Mouse (Mus musculus): Measurements from ENCODE around the gene Aptx. TPM values are rescaled to one million over a fixed set of nuclear protein-coding genes. Genes with fewer than 3 reads are reported as not detected.

Gene Aptx
- polyA plus RNA-seq, 1 experiment from 2014 or later = 56.9 TPM

DNA sequence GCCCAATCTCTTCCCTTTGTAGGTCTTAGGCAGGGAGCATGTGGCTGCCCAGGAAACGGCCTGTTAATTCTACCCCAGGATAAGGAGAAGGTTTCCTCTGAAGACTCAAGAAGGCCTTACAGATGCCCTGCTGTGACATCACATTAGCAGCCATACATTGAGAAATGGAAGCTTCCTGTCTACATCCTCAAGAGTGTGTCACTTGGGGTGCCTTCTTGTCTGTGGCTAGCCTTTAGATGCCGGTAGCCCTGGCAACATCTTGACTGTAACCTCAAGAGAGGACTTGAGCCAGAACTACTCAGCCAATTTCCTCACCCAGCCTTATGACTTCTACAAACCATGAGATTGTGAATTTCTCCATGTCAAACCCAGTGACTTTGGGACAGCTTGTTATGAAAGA is 51.9 kb downstream of the Aptx start:
- H3K36me3 ChIP-seq = no peaks in the 10 kb centered on the region
- no peaks in the 10 kb centered on the region for H3K27me3 ChIP-seq
- 96% methylated on average over 2 of the region's 2 CpGs for WGBS
- no peak for ATAC-seq
- no peak overlapping the region for H3K4me3 ChIP-seq (replicated peaks)
- H3K27ac ChIP-seq = no peak overlapping the region
- H3K4me2 ChIP-seq (replicated peaks) = no peak overlapping the region
- no peaks in the 10 kb centered on the region for H3K4me1 ChIP-seq (replicated peaks)
- no peaks in the 10 kb centered on the region for H3K9me3 ChIP-seq
- H3K9ac ChIP-seq (replicated peaks) = no peak overlapping the region

DNA sequence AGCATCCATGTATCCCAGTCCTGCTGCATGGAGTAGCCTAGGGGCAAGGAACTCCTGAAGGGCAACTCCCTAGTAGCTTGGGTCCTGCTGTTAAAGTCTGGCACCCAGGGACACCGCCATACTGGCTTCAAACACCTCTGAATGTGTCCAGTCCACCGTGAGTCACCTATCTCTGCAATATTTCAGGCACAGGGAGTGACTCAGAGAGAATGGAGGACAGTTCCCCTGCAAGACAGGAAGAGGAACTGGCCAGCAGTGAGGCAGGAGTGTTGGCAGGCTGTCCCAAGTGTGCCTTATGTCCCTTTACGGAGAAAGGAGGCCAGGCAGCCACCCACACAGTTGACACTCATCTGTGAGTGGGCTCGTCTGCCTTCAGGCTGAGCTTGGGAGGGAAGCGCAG is 53.9 kb downstream of the Aptx start:
- Histone ChIP-seq H3K9me3 (no peaks in the 10 kb centered on the region), H3K27me3 (no peaks in the 10 kb centered on the region), H3K4me3 (replicated peaks) (no peak overlapping the region), H3K4me1 (replicated peaks) (no peaks in the 10 kb centered on the region), H3K4me2 (replicated peaks) (no peak overlapping the region), H3K36me3 (no peaks in the 10 kb centered on the region), H3K27ac (no peak overlapping the region), H3K9ac (replicated peaks) (no peak overlapping the region)
- WGBS = 78% methylated on average over 5 of the region's 5 CpGs
- no peak for ATAC-seq

DNA sequence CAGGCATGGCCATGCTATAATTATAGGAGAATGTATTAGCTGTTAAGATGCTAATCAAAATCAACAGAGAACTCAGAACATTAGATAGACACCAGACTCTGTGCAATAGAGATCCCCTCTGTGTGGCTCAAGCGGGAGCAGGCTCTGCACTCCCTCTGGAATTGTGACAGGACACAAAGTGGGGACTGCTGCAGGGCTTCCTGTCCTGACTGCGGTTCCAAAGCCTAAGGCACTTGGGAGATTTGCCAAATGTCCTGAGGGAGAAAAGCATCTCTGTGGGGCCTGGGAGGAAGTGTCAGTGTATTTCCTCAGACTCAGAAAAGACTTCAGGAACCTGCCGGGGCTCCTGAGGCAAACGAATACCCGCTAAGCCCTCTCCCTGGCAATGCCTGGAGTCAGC is 59.4 kb downstream of the Aptx start:
- no peak for ATAC-seq
- WGBS = 66% methylated on average over 5 of the region's 5 CpGs
- Histone ChIP-seq H3K36me3 (no peaks in the 10 kb centered on the region), H3K27me3 (no peaks in the 10 kb centered on the region), H3K9me3 (no peaks in the 10 kb centered on the region), H3K4me1 (replicated peaks) (no peaks in the 10 kb centered on the region), H3K9ac (replicated peaks) (no peak overlapping the region), H3K4me3 (replicated peaks) (no peak overlapping the region), H3K4me2 (replicated peaks) (no peak overlapping the region), H3K27ac (no peak overlapping the region)

DNA sequence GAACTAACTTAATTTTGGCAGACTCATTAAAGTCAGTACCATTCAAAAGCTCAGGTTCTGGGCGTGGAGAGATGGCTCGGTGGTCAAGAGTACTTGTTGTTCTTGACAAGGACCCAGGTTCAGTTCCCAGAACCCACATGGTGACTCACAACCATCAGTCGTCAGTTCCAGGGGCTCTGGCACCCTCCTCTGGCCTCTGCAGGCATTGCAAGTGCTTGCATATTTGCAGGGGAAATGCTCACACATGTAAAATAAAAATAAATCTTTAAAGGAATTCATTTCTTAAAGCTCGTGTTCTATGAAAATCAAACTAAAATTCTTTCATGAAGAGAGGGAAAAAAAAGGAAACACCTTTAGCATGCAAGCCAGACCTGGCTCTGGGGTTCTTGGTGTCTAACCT is 62.0 kb downstream of the Aptx start:
- Histone ChIP-seq H3K36me3 (no peaks in the 10 kb centered on the region), H3K9ac (replicated peaks) (no peak overlapping the region), H3K9me3 (no peaks in the 10 kb centered on the region), H3K4me1 (replicated peaks) (no peaks in the 10 kb centered on the region), H3K27me3 (no peaks in the 10 kb centered on the region), H3K4me2 (replicated peaks) (no peak overlapping the region), H3K4me3 (replicated peaks) (no peak overlapping the region), H3K27ac (no peak overlapping the region)
- WGBS = 90% methylated on average over 4 of the region's 4 CpGs
- ATAC-seq = no peak

MicroRNA genes within 50 kb of the gene (microRNA counts, 519-probe panel; counts per million panel counts)
- 110 counts per million, percentile 56 among the panel's probes with 10 or more counts for microRNA mmu-miR-207

Small RNA genes lying within 50 kb of the gene (microRNA-seq; reads per million reads assigned to microRNA genes)
- gene Mir207 = not detected

Other genes starting within 250 kb of the Aptx start
- gene Tmem215, start 231.0 kb downstream of the Aptx start, polyA plus RNA-seq (2015; fragmentation: Nextera tagmentation; extraction: Ambion mirVana) = 0.13 and 0.17 TPM in 2 replicates
- 760 and 762 TPM in 2 replicates for gene Dnaja1, start 19.0 kb upstream of the Aptx start, polyA plus RNA-seq (2015; fragmentation: Nextera tagmentation; extraction: Ambion mirVana)
- gene Smu1, start 54.7 kb upstream of the Aptx start, polyA plus RNA-seq (2015; fragmentation: Nextera tagmentation; extraction: Ambion mirVana) = 144 and 149 TPM in 2 replicates
- gene B4galt1, start 150.8 kb upstream of the Aptx start, polyA plus RNA-seq (2015; fragmentation: Nextera tagmentation; extraction: Ambion mirVana) = 7.2 and 8.3 TPM in 2 replicates
- not detected in 2 replicates for gene Spink4, start 216.9 kb upstream of the Aptx start, polyA plus RNA-seq (2015; fragmentation: Nextera tagmentation; extraction: Ambion mirVana)
- gene Bag1, start 245.1 kb upstream of the Aptx start, polyA plus RNA-seq (2015; fragmentation: Nextera tagmentation; extraction: Ambion mirVana) = 182 and 186 TPM in 2 replicates
- gene Chmp5, start 245.2 kb upstream of the Aptx start, polyA plus RNA-seq (2015; fragmentation: Nextera tagmentation; extraction: Ambion mirVana) = 184 and 194 TPM in 2 replicates

Measured in midbrain, embryonic 13.5 days (tissue).